Mouse (Mus musculus): ENCODE data around the gene Pax8. TPM values are rescaled to one million over a fixed set of nuclear protein-coding genes. Genes with fewer than 3 reads are reported as not detected.
A peak's percentile ranks its signal among the peaks of the same experiment; 100 is the strongest.

Gene Pax8
- polyA plus RNA-seq, 1 experiment from 2014 or later = 134 TPM

GRCm38 (mm10) chr2:24405345-24406012, 69.9 kb downstream of the Pax8 start:
- Histone ChIP-seq H3K27me3 (ENCODE audit: insufficient read depth, low read length) (no peaks in the 10 kb centered on the region), H3K36me3 (ENCODE audit: insufficient read depth, low read length) (no peaks in the 10 kb centered on the region), H3K4me3 (ENCODE audit: low read length) (peak overlapping the region; percentile 32), H3K4me1 (ENCODE audit: insufficient read depth, low read length) (peaks cover 30% of the 10 kb centered on the region), H3K27ac (ENCODE audit: low read length) (no peak overlapping the region), H3K9ac (replicated peaks; ENCODE audit: low read length) (peak overlapping the region; percentile 48), H3K4me2 (replicated peaks; ENCODE audit: low read depth, low read length) (peak overlapping the region; percentile 54), H3K9me3 (ENCODE audit: low read length) (no peaks in the 10 kb centered on the region)
- ATAC-seq (ENCODE audit: low FRiP score, low TSS enrichment) = peak; percentile 54; the same call in 1 of the 2 replicates
- WGBS = 7% methylated on average over 23 of the region's 23 CpGs

GRCm38 (mm10) chr2:24400711-24401110, 74.7 kb downstream of the Pax8 start:
- Histone ChIP-seq H3K27ac (ENCODE audit: low read length) (no peak overlapping the region), H3K4me2 (replicated peaks; ENCODE audit: low read depth, low read length) (no peak overlapping the region), H3K4me3 (ENCODE audit: low read length) (no peak overlapping the region), H3K9ac (replicated peaks; ENCODE audit: low read length) (no peak overlapping the region), H3K36me3 (ENCODE audit: insufficient read depth, low read length) (no peaks in the 10 kb centered on the region), H3K27me3 (ENCODE audit: insufficient read depth, low read length) (no peaks in the 10 kb centered on the region), H3K4me1 (ENCODE audit: insufficient read depth, low read length) (peaks cover 8% of the 10 kb centered on the region; the same call in 1 of the 2 replicates), H3K9me3 (ENCODE audit: low read length) (no peaks in the 10 kb centered on the region)
- ATAC-seq (ENCODE audit: low FRiP score, low TSS enrichment) = no peak
- WGBS = 78% methylated on average over 3 of the region's 3 CpGs

- Histone ChIP-seq H3K4me2 (replicated peaks; ENCODE audit: low read depth, low read length) (no peak overlapping the region), H3K4me3 (ENCODE audit: low read length) (no peak overlapping the region), H3K4me1 (ENCODE audit: insufficient read depth, low read length) (no peaks in the 10 kb centered on the region), H3K27ac (ENCODE audit: low read length) (no peak overlapping the region), H3K9me3 (ENCODE audit: low read length) (no peaks in the 10 kb centered on the region), H3K27me3 (ENCODE audit: insufficient read depth, low read length) (no peaks in the 10 kb centered on the region), H3K9ac (replicated peaks; ENCODE audit: low read length) (no peak overlapping the region), H3K36me3 (ENCODE audit: insufficient read depth, low read length) (no peaks in the 10 kb centered on the region)
- ATAC-seq (ENCODE audit: low FRiP score, low TSS enrichment) = no peak
- WGBS = 21% methylated on average over 2 of the region's 2 CpGs
These were observed 78.3 kb downstream of the Pax8 start for GRCm38 (mm10) chr2:24397115-24397514.

- no peak overlapping the region for H3K4me3 ChIP-seq (ENCODE audit: low read length)
- H3K4me1 ChIP-seq (ENCODE audit: insufficient read depth, low read length) = no peaks in the 10 kb centered on the region
- no peaks in the 10 kb centered on the region for H3K36me3 ChIP-seq (ENCODE audit: insufficient read depth, low read length)
- H3K9me3 ChIP-seq (ENCODE audit: low read length) = no peaks in the 10 kb centered on the region
- 85% methylated on average over 2 of the region's 2 CpGs for WGBS
- ATAC-seq (ENCODE audit: low FRiP score, low TSS enrichment) = no peak
- no peak overlapping the region for H3K4me2 ChIP-seq (replicated peaks; ENCODE audit: low read depth, low read length)
- no peak overlapping the region for H3K9ac ChIP-seq (replicated peaks; ENCODE audit: low read length)
- H3K27me3 ChIP-seq (ENCODE audit: insufficient read depth, low read length) = no peaks in the 10 kb centered on the region
- H3K27ac ChIP-seq (ENCODE audit: low read length) = no peak overlapping the region
These were observed 82.1 kb downstream of the Pax8 start for GRCm38 (mm10) chr2:24393251-24393650.

GRCm38 (mm10) chr2:24387361-24388283, 87.8 kb downstream of the Pax8 start:
- Histone ChIP-seq H3K27me3 (ENCODE audit: insufficient read depth, low read length) (no peaks in the 10 kb centered on the region), H3K27ac (ENCODE audit: low read length) (no peak overlapping the region), H3K9me3 (ENCODE audit: low read length) (no peaks in the 10 kb centered on the region), H3K9ac (replicated peaks; ENCODE audit: low read length) (no peak overlapping the region), H3K4me3 (ENCODE audit: low read length) (no peak overlapping the region), H3K36me3 (ENCODE audit: insufficient read depth, low read length) (no peaks in the 10 kb centered on the region), H3K4me2 (replicated peaks; ENCODE audit: low read depth, low read length) (no peak overlapping the region), H3K4me1 (ENCODE audit: insufficient read depth, low read length) (no peaks in the 10 kb centered on the region)
- no peak for ATAC-seq (ENCODE audit: low FRiP score, low TSS enrichment)
- WGBS = 80% methylated on average over 4 of the region's 4 CpGs

GRCm38 (mm10) chr2:24386964-24387320, 88.5 kb downstream of the Pax8 start:
- Histone ChIP-seq H3K4me2 (replicated peaks; ENCODE audit: low read depth, low read length) (no peak overlapping the region), H3K9me3 (ENCODE audit: low read length) (no peaks in the 10 kb centered on the region), H3K36me3 (ENCODE audit: insufficient read depth, low read length) (no peaks in the 10 kb centered on the region), H3K9ac (replicated peaks; ENCODE audit: low read length) (no peak overlapping the region), H3K27me3 (ENCODE audit: insufficient read depth, low read length) (no peaks in the 10 kb centered on the region), H3K27ac (ENCODE audit: low read length) (no peak overlapping the region), H3K4me3 (ENCODE audit: low read length) (no peak overlapping the region), H3K4me1 (ENCODE audit: insufficient read depth, low read length) (no peaks in the 10 kb centered on the region)
- WGBS = 80% methylated on average over 2 of the region's 2 CpGs
- ATAC-seq (ENCODE audit: low FRiP score, low TSS enrichment) = no peak

- Histone ChIP-seq H3K4me2 (replicated peaks; ENCODE audit: low read depth, low read length) (no peak overlapping the region), H3K36me3 (ENCODE audit: insufficient read depth, low read length) (no peaks in the 10 kb centered on the region), H3K9ac (replicated peaks; ENCODE audit: low read length) (no peak overlapping the region), H3K4me1 (ENCODE audit: insufficient read depth, low read length) (no peaks in the 10 kb centered on the region), H3K4me3 (ENCODE audit: low read length) (no peak overlapping the region), H3K27ac (ENCODE audit: low read length) (no peak overlapping the region), H3K27me3 (ENCODE audit: insufficient read depth, low read length) (no peaks in the 10 kb centered on the region), H3K9me3 (ENCODE audit: low read length) (no peaks in the 10 kb centered on the region)
- WGBS = 91% methylated on average over 21 of the region's 21 CpGs
- ATAC-seq (ENCODE audit: low FRiP score, low TSS enrichment) = no peak
These were observed 89.0 kb downstream of the Pax8 start for GRCm38 (mm10) chr2:24386158-24386963.

GRCm38 (mm10) chr2:24385111-24385961, 90.1 kb downstream of the Pax8 start:
- Histone ChIP-seq H3K9ac (replicated peaks; ENCODE audit: low read length) (no peak overlapping the region), H3K9me3 (ENCODE audit: low read length) (no peaks in the 10 kb centered on the region), H3K36me3 (ENCODE audit: insufficient read depth, low read length) (no peaks in the 10 kb centered on the region), H3K4me3 (ENCODE audit: low read length) (no peak overlapping the region), H3K4me2 (replicated peaks; ENCODE audit: low read depth, low read length) (no peak overlapping the region), H3K27me3 (ENCODE audit: insufficient read depth, low read length) (no peaks in the 10 kb centered on the region), H3K4me1 (ENCODE audit: insufficient read depth, low read length) (no peaks in the 10 kb centered on the region), H3K27ac (ENCODE audit: low read length) (no peak overlapping the region)
- WGBS = 79% methylated on average over 14 of the region's 14 CpGs
- ATAC-seq (ENCODE audit: low FRiP score, low TSS enrichment) = no peak

GRCm38 (mm10) chr2:24384393-24384792, 91.0 kb downstream of the Pax8 start:
- Histone ChIP-seq H3K27ac (ENCODE audit: low read length) (no peak overlapping the region), H3K4me3 (ENCODE audit: low read length) (no peak overlapping the region), H3K36me3 (ENCODE audit: insufficient read depth, low read length) (no peaks in the 10 kb centered on the region), H3K9ac (replicated peaks; ENCODE audit: low read length) (no peak overlapping the region), H3K27me3 (ENCODE audit: insufficient read depth, low read length) (no peaks in the 10 kb centered on the region), H3K4me1 (ENCODE audit: insufficient read depth, low read length) (no peaks in the 10 kb centered on the region), H3K4me2 (replicated peaks; ENCODE audit: low read depth, low read length) (no peak overlapping the region), H3K9me3 (ENCODE audit: low read length) (no peaks in the 10 kb centered on the region)
- ATAC-seq (ENCODE audit: low FRiP score, low TSS enrichment) = no peak

Data from kidney, embryonic 16.5 days (tissue).